Mouse (Mus musculus): ENCODE measurements around the gene Pinlyp.

Gene Pinlyp

GRCm38 (mm10) chr7:24563191-24563836 lies 17.4 kb upstream of the Pinlyp start:
- DNase-seq (ENCODE audit: extremely low read depth, low read depth, low spot score): no peak

- DNase-seq (ENCODE audit: extremely low read depth, low read depth, low spot score): no peak
Observed at GRCm38 (mm10) chr7:24561450-24561849, 15.5 kb upstream of the Pinlyp start.

DNA sequence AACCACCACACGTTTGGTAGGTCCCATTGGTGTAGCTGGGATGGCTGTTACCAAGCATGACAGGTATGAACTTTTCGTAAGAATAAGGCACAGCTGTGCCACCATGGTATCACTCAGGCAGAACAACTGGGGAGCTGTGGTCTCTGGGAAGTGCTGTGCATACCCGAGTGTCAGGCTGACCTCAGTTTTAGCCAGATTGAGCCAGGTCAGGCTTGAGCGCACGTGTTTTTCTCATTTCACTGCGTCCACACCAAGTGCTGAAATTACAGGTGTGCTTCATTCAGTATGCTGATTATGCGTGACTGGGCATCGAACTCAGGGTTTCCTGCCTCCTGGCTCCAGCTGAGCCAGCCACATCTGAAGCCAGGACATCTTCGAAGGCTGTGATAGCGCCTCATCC lies 9.9 kb upstream of the Pinlyp start:
- no peak for DNase-seq (ENCODE audit: extremely low read depth, low read depth, low spot score)

DNA sequence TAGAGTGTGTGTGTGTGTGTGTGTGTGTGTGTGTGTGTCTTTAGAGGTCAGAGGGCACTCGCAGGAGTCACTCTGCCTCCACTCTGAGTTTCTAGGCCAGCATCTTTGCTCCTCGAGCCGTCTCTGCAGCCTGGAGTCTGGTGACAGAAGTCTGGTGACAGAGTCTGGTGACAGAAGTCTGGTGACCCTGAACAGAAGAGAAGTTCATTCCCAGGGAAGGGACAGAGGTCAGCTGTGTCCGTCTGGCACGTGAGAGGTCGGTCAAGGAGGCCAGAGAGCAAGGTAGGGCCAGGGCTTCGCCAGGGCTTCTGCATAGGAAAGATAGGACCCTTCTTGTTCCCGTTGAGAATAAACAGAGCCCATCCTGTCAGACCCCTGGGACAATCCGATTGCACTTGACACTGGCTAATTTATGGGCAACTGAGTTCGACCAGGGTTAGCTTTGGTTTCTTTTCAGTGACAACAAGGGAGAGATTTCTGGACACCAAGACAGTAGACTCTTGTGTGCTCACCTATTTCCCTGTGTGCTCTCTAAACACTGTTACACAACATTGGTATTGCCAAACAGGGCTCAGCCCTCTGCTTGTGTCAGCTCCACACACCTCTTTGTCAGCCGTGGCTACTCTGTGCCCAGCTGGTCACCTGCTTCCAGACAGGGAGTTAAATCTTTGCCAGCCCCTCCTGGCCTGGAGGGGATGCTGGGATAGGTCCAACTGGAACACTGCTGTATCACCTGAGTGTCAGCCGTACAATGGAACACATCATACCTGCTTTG lies 6.3 kb upstream of the Pinlyp start:
- peak; percentile 83 for DNase-seq (ENCODE audit: extremely low read depth, low read depth, low spot score)

GRCm38 (mm10) chr7:24547534-24548036 lies 1.7 kb upstream of the Pinlyp start:
- no peak for DNase-seq (ENCODE audit: extremely low read depth, low read depth, low spot score)

DNA sequence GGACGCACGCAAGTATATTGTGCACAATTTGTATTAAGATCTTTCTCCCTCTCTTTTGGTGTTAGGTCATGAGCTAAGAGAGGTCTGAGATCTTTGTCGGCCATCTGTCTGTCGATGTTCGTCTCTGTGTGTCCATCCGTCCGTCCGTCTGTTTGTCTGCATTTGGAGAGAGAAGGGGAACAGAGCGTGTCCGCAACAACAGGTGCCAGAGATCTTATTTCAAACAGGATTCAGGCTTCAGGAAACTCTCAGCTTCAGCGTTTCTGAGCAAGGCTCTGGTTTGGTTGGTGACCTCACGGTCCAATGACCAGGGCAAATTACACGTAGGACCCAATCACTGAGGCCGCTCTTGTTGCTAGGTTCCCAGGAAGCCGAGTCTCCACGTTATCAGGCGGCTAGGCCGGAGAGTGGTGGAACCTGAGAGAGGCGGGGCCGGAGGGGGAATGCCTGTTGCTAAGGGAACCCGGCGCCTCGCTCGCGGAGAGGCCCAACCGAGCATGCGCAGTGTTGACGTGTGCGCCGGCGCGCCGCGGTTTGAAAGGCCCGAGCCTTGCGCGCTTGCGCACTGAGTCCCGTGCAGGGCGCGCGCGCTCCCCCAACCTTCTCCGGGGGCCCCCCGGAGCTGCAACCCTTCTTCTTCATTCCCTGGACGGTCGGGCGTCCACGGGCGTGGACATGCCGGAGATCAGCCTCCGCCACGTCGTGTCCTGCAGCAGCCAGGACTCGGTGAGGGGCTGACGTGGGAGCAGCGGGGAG lies 894 bp upstream of the Pinlyp start:
- DNase-seq (ENCODE audit: extremely low read depth, low read depth, low spot score): peak; percentile 90

- no peak for DNase-seq (ENCODE audit: extremely low read depth, low read depth, low spot score)
Observed at GRCm38 (mm10) chr7:24544506-24544905, 1.4 kb downstream of the Pinlyp start.

GRCm38 (mm10) chr7:24539686-24540085 lies 6.2 kb downstream of the Pinlyp start:
- peak; percentile 58 for DNase-seq (ENCODE audit: extremely low read depth, low read depth, low spot score)

DNA sequence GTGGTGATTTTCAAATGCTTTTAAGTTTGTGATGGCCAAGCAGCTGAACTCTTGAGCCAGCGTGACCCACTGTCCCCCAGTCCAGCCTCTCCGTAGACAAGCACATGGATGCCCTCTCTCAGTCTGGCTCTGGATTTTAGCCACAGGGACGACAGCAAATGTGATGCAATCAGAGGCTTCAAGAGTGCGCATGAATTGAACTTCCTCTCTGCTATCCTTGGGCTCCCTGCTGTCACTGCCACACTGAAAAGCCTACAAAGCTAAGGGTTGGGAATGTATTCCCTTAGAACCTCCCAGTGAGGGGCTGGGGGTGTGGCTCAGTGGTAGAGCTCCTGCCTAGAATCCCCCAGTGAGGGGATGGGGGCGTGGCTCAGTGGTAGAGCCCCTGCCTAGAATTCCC lies 7.2 kb downstream of the Pinlyp start:
- DNase-seq (ENCODE audit: extremely low read depth, low read depth, low spot score): no peak

DNA sequence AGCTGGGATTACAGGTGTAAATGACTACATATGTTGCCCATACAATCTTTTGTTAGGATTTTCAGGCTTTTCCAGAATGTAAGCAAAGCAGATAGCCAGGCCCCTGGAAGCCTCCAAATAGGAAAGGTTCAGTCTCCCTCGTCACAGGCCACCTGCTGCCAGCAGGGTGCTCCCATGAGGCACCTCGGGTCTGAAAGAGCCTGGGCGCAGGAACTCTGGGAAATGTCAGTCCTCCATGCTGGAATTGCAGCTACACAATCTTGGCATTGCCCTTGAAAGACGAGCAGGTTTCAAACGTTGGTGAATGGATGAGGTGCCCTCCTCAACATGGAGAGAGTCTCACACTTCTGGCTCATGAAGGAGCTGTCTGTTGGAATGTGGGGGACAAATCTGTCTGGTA lies 7.8 kb downstream of the Pinlyp start:
- no peak for DNase-seq (ENCODE audit: extremely low read depth, low read depth, low spot score)

DNA sequence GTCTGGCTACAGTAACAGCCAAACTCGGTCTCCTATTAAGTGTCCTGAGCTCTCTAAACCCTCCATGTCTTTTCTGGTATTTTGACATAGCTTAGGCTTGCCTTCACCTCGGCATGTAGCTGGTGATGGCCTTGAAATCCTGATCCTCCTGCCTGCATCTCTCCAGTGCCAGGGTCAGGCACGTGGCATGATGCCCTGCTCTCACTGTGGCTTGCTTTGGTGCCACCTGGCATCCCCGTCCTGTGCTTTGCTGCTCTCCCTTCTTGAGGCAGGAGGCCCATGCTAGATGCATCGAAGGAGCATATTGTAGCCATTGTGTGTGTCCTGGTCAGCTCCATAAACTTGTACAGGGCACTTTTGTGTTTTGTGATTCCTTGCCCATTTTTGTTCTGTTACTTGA lies 8.3 kb downstream of the Pinlyp start:
- no peak for DNase-seq (ENCODE audit: extremely low read depth, low read depth, low spot score)

GRCm38 (mm10) chr7:24537081-24537480 lies 8.8 kb downstream of the Pinlyp start:
- DNase-seq (ENCODE audit: extremely low read depth, low read depth, low spot score): no peak

DNA sequence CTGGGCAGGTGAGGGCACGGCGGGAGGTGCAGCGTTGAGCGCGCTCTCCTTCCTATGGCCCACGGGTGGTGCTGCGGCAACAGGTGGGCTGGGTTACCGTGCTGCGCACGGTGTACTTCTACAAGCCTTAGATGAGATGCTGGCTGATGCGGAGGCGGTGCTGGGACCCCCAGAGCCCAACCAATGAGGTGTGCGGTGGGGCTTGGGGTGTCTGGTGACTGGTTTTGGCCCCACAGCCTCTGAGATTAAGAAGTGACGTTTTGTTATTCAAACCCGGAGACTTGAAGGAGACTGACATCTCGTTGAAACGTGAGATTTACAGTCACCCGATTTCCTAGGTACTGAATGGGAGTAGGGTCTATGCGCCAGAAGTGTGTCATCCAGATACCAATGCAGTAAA lies 11.6 kb downstream of the Pinlyp start:
- no peak for DNase-seq (ENCODE audit: extremely low read depth, low read depth, low spot score)

GRCm38 (mm10) chr7:24533806-24534205 lies 12.1 kb downstream of the Pinlyp start:
- DNase-seq (ENCODE audit: extremely low read depth, low read depth, low spot score): no peak

- DNase-seq (ENCODE audit: extremely low read depth, low read depth, low spot score): no peak
Observed at GRCm38 (mm10) chr7:24533031-24533571, 12.8 kb downstream of the Pinlyp start.

DNA sequence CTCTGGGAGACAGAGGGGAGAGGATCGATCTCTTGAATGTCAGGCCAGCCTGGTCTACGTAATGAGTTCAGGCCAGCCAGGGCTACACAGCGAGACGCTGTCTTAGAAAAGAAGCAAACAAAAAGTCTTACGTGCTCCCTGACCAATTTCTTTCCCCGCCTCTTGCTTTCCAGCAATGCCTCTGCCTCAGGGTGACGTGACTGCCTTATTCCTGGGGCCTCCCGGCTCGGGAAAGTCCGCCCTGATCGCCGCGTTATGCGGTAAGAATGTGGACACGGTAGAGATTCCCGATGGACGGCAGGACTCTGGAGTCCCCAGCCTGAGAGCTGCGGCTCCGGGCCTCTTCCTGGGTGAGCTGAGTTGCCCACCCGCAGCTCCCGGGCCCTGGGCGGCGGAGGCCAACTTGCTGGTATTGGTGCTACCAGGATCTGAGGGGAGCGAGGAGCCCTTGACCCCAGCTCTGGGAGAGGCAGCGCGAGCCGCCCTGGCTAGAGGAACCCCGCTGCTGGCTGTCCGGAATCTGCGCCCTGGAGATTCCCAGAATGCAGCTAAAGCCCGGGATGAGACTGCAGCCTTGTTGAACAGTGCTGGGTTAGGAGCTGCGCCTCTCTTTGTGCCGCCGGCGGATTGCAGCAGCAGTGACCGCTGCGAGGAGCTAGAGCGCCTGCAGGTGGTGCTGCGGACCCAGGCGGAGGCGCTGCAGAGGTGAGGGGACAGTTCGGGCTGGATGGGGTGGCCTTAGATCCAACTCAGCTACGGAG lies 14.5 kb downstream of the Pinlyp start:
- DNase-seq (ENCODE audit: extremely low read depth, low read depth, low spot score): no peak

DNA sequence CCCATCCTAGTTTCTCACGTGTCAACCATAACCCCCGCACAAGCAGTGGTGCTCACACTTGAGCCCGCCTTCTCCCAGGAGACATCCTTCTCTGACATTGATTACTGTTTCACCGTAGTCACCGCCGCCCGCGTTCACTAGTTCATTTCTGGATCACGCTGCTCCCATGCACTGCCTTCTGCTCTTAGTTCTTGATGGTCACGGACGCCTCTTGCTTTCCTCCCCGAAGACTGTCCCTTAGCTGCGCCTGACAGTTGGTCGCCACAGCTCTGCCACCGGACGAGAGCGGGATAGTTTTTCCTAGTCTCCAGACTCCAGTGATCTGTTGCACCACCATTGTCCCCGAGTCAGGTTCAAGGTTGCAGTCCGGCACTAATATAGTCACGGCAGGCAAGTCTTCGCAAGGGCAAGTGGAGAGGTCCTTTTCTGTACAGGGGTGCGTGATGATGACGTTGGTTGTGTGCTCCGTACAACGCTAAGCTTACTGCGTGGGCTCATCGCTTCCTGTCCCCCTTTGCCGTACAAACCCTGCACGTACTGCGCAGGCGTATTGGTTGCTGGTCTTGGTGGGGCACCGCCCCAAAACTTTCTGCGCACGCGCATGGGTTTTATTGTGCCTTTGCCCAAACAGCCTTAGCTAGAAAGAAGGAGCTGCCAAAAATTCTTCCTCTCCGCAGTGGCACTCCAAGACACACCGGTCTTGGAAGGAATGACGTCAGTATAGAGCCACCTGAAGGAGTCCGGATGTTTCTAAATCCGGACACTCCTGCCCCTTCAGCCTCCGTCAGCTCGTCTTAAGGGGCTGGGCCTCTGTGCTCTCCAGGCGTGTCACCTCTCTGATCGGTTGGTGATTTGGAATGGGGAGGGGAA lies 15.6 kb downstream of the Pinlyp start, which contains the start of gene Irgq:
Gene Irgq, plus strand, starts transcription at position 628 of the 870 bp plus-strand sequence.
- peak; percentile 97 for DNase-seq (ENCODE audit: extremely low read depth, low read depth, low spot score)

DNA sequence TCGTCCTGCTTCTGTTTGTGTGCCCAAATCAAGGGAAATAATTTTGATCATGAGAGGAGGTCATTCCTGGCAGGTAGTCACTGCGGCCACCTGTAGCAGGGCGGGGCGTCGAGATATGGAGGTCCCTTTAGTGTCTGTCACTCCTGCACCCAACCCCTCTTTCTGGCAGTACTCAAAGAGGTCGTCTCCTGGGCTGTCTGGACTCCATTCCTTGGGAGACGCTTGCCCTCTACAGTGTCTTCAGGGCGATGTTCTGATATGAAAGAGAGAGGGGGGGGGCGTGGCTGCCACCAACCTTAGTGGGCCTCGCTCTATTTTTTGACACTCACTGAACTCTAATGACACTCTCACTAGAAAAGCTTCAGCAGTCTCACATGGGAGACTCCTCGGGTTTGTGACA lies 16.3 kb downstream of the Pinlyp start:
- DNase-seq (ENCODE audit: extremely low read depth, low read depth, low spot score): no peak

GRCm38 (mm10) chr7:24528861-24529260 lies 17.1 kb downstream of the Pinlyp start:
- no peak for DNase-seq (ENCODE audit: extremely low read depth, low read depth, low spot score)

Data from fat pad, adult 2 months (tissue).